13 mouse cellular contexts compared by ENCODE assay signal in genomic region chr12:40327012-40327660, GRCm38 (mm10).
DNase-seq lines count a peak whose midpoint lies in the region; ATAC-seq and TF ChIP-seq lines count a peak whose summit lies in the region.
"Had no signal": no experiment of that assay in that cellular context is flagged by ENCODE, and none has a peak within 500 bp of the region (broad histone marks: within the 10 kb centered on the region; RNA-seq: fewer than 3 reads in every experiment).

No protein-coding gene starts in this region.

- H3K9me3 ChIP-seq in hindbrain, postnatal 0 days (ENCODE audit: low read length): no peaks in the 10 kb centered on the region
- H3K9me3 ChIP-seq in hindbrain, embryonic 12.5 days (replicated peaks): no peaks in the 10 kb centered on the region
- H3K9me3 ChIP-seq in kidney, embryonic 16.5 days (ENCODE audit: low read length): no peaks in the 10 kb centered on the region
- H3K9me3 ChIP-seq: forebrain, embryonic 15.5 days; intestine, embryonic 15.5 days had no signal

- no peaks in the 10 kb centered on the region for H3K4me1 ChIP-seq in hindbrain, postnatal 0 days (ENCODE audit: insufficient read depth, low read length)
- no peaks in the 10 kb centered on the region for H3K4me1 ChIP-seq in hindbrain, embryonic 12.5 days
- peaks cover 6% of the 10 kb centered on the region; the same call in 1 of the 2 replicates for H3K4me1 ChIP-seq in kidney, embryonic 16.5 days (ENCODE audit: insufficient read depth, low read length)
- H3K4me1 ChIP-seq: intestine, embryonic 15.5 days had no signal

- no peak for TF ChIP-seq CTCF in hindbrain, postnatal 0 days (IDR thresholded peaks at IDR 0.05; ENCODE audit: low read depth)

- H3K27ac ChIP-seq in hindbrain, postnatal 0 days: no peak overlapping the region
- H3K27ac ChIP-seq in hindbrain, embryonic 12.5 days: no peak overlapping the region
- 0 out of 2 replicates have a peak overlapping the region, but pooled peaks have one; percentile 17 for H3K27ac ChIP-seq in kidney, embryonic 16.5 days (ENCODE audit: low read length)
- H3K27ac ChIP-seq: forebrain, embryonic 15.5 days; intestine, embryonic 15.5 days; left cerebral cortex, adult 2 months had no signal

- ATAC-seq in hindbrain, postnatal 0 days: peak; percentile 49; the same call in 1 of the 2 replicates
- no peak for ATAC-seq in hindbrain, embryonic 12.5 days (ENCODE audit: low FRiP score)
- peak; percentile 92 for ATAC-seq in kidney, embryonic 16.5 days (ENCODE audit: low FRiP score, low TSS enrichment)
- ATAC-seq: forebrain, embryonic 15.5 days; intestine, embryonic 15.5 days had no signal

- WGBS in hindbrain, postnatal 0 days: 52% methylated on average over 5 of the region's 5 CpGs
- WGBS in hindbrain, embryonic 12.5 days: 76% methylated on average over 5 of the region's 5 CpGs
- WGBS in kidney, embryonic 16.5 days: 37% methylated on average over 5 of the region's 5 CpGs

- peak; percentile 7 for DNase-seq in hindbrain, postnatal 0 days (ENCODE audit: low spot score)
- peak; percentile 26 to 42 for DNase-seq in gastrocnemius, adult 8-10 months (ENCODE audit: low spot score in 2 of 2)
- peak; percentile 6 for DNase-seq in lung, postnatal 36 days
- no peak for DNase-seq in adrenal gland, postnatal 4 days (ENCODE audit: low spot score in 2 of 2)
- no peak for DNase-seq in cerebellum, adult 11-12 months
- no peak for DNase-seq in adrenal gland, postnatal 14 days
- DNase-seq: embryo, embryonic 11 days had no signal

- no peaks in the 10 kb centered on the region for H3K27me3 ChIP-seq in hindbrain, postnatal 0 days (ENCODE audit: insufficient read depth, low read length)
- H3K27me3 ChIP-seq in hindbrain, embryonic 12.5 days: no peaks in the 10 kb centered on the region
- H3K27me3 ChIP-seq in kidney, embryonic 16.5 days (ENCODE audit: insufficient read depth, low read length): no peaks in the 10 kb centered on the region
- H3K27me3 ChIP-seq: CH12.LX; forebrain, embryonic 15.5 days; intestine, embryonic 15.5 days had no signal

- H3K4me3 ChIP-seq in hindbrain, postnatal 0 days (ENCODE audit: low read length): no peak overlapping the region
- no peak overlapping the region for H3K4me3 ChIP-seq in hindbrain, embryonic 12.5 days
- H3K4me3 ChIP-seq in kidney, embryonic 16.5 days (ENCODE audit: low read length): no peak overlapping the region
- H3K4me3 ChIP-seq: forebrain, embryonic 15.5 days; intestine, embryonic 15.5 days; left cerebral cortex, adult 2 months had no signal

- no peak overlapping the region for H3K9ac ChIP-seq in hindbrain, postnatal 0 days (replicated peaks; ENCODE audit: low read length)
- no peak overlapping the region for H3K9ac ChIP-seq in hindbrain, embryonic 12.5 days
- no peak overlapping the region for H3K9ac ChIP-seq in kidney, embryonic 16.5 days (replicated peaks; ENCODE audit: low read length)
- H3K9ac ChIP-seq: forebrain, embryonic 15.5 days; intestine, embryonic 15.5 days had no signal

- no peak overlapping the region for H3K4me2 ChIP-seq in hindbrain, postnatal 0 days (ENCODE audit: low read depth, low read length)
- no peak overlapping the region for H3K4me2 ChIP-seq in hindbrain, embryonic 12.5 days (replicated peaks)
- no peak overlapping the region for H3K4me2 ChIP-seq in kidney, embryonic 16.5 days (replicated peaks; ENCODE audit: low read depth, low read length)
- H3K4me2 ChIP-seq: forebrain, embryonic 15.5 days; intestine, embryonic 15.5 days had no signal

- H3K36me3 ChIP-seq in hindbrain, postnatal 0 days (ENCODE audit: insufficient read depth, low read length): no peaks in the 10 kb centered on the region
- H3K36me3 ChIP-seq in hindbrain, embryonic 12.5 days: no peaks in the 10 kb centered on the region
- H3K36me3 ChIP-seq in kidney, embryonic 16.5 days (ENCODE audit: insufficient read depth, low read length): no peaks in the 10 kb centered on the region
- H3K36me3 ChIP-seq: forebrain, embryonic 15.5 days; intestine, embryonic 15.5 days had no signal

Comparison
In these comparisons a context has a peak if more than half of its experiments do, and no peak if none do; other contexts are left out.
1. DNase-seq: peak in hindbrain, postnatal 0 days (single experiment), gastrocnemius, adult 8-10 months (2 of 2) and lung, postnatal 36 days (single experiment); none in adrenal gland, postnatal 4 days (0 of 2), cerebellum, adult 11-12 months (single experiment) and adrenal gland, postnatal 14 days (single experiment).